Comparison of ENCODE assay signal across 8 mouse cellular contexts in the genomic region with DNA sequence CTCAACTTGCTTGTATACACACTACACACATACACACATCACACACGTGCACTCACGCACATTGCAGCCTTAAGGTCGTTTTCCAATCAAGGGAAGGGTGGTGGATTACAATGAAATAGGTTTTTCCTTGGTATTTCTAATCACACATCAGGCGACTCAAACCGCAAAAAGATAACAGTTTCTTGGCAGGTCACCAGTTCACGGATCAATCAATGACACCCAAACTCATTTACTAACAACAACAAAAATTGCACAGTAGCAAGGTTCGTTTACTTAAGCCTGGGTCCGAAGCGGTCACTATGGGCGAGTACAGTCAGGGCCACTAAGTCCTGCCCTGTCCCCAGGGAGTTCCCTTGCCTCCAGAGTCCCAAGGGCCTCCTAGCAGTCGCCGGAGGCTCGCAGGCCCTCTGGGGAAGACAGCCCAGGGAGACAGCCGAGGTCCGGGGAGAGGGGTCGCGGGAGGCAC. TPM values are rescaled to one million over a fixed set of nuclear protein-coding genes. Genes with fewer than 3 reads are reported as not detected.
A peak's percentile ranks its signal among the peaks of the same experiment; 100 is the strongest.
DNase-seq lines count a peak whose midpoint lies in the region; ATAC-seq and TF ChIP-seq lines count a peak whose summit lies in the region.

No protein-coding gene starts in this region.

- no peak for TF ChIP-seq EP300 in heart, adult 2 months (IDR thresholded peaks at IDR 0.05; ENCODE audit: insufficient read depth, low read depth, low read length)
- peak; percentile 24; the same call in 1 of the 2 replicates for TF ChIP-seq EP300 in CH12.LX (IDR thresholded peaks at IDR 0.05; ENCODE audit: low read length)
- TF ChIP-seq EP300 in liver, postnatal 0 days (IDR thresholded peaks at IDR 0.05; ENCODE audit: low read depth), result no peak

- TF ChIP-seq RAD21 in CH12.LX (IDR thresholded peaks at IDR 0.05; ENCODE audit: low read depth, low read length), result no peak

- H3K27ac ChIP-seq in heart, adult 2 months, result peak overlapping the region; percentile 99
- H3K27ac ChIP-seq in CH12.LX (ENCODE audit: insufficient read depth, low read depth), result no peak overlapping the region
- H3K27ac ChIP-seq in forebrain, embryonic 14.5 days (ENCODE audit: low read depth, low read length), result peak overlapping the region; percentile 46; the same call in 1 of the 2 replicates
- peak overlapping the region; percentile 96 for H3K27ac ChIP-seq in liver, postnatal 0 days (ENCODE audit: low read depth)

- TF ChIP-seq CTCF in heart, adult 2 months (IDR thresholded peaks at IDR 0.05), result no peak
- no peak for TF ChIP-seq CTCF in CH12.LX (conservative IDR thresholded peaks at IDR 0.05 in 1 of 2, IDR thresholded peaks at IDR 0.05 in 1 of 2; ENCODE audit: low read depth in 2 of 2, low read length in 2 of 2)
- no peak for TF ChIP-seq CTCF in liver, postnatal 0 days (IDR thresholded peaks at IDR 0.05; ENCODE audit: low read depth)

- H3K4me1 ChIP-seq in heart, adult 2 months (ENCODE audit: control insufficient read depth, insufficient read depth, low read length), result peaks cover 9% of the 10 kb centered on the region
- peaks cover 13 to 35% of the 10 kb centered on the region in 2 experiments for H3K4me1 ChIP-seq in CH12.LX (ENCODE audit: control insufficient read depth in 1 of 2, insufficient read depth in 2 of 2)
- H3K4me1 ChIP-seq in forebrain, embryonic 14.5 days (ENCODE audit: control insufficient read depth, insufficient read depth, low read length), result peaks cover 3% of the 10 kb centered on the region; the same call in 1 of the 2 replicates
- peaks cover 7% of the 10 kb centered on the region; the same call in 1 of the 2 replicates for H3K4me1 ChIP-seq in liver, postnatal 0 days (ENCODE audit: insufficient read depth)

- dilution Hi-C loops in CH12.LX (cut with MboI; ENCODE audit: extremely low pct_ligation_motif_present, extremely low pct_unique_long_range_greater_than_20kb, low sequenced_read_pairs), result no loop called here

- intact Hi-C loops in heart, adult 2 months (cut with DNase I), result loop anchor here (5.0 to 10.0 kb wide), 2 partner anchors 659 to 971 kb away; a partner anchor contains a TSS

- DNase-seq in heart, adult 2 months, result no peak
- DNase-seq in heart, adult 8-10 months (ENCODE audit: low spot score), result no peak
- no peak for DNase-seq in CH12.LX (ENCODE audit: extremely low read depth)
- no peak for DNase-seq in forebrain, embryonic 14.5 days (ENCODE audit: low spot score)
- DNase-seq in liver, postnatal 0 days, result no peak
- DNase-seq in thymus, adult 18-20 months, result no peak
- no peak for DNase-seq in left cerebral cortex, adult 8-10 months (ENCODE audit: low spot score in 2 of 2)
- no peak for DNase-seq in urinary bladder, postnatal 25 days (ENCODE audit: low spot score)

- H3K9ac ChIP-seq in heart, adult 2 months (ENCODE audit: low read depth, low read length), result peak overlapping the region; percentile 92
- peak overlapping the region; percentile 64 for H3K9ac ChIP-seq in CH12.LX (ENCODE audit: insufficient read depth, low read depth)
- H3K9ac ChIP-seq in forebrain, embryonic 14.5 days (ENCODE audit: low read length), result peak overlapping the region; percentile 82
- H3K9ac ChIP-seq in liver, postnatal 0 days (replicated peaks), result peak overlapping the region; percentile 77

- H3K27me3 ChIP-seq in heart, adult 2 months (ENCODE audit: control insufficient read depth, insufficient read depth, low read length), result no peaks in the 10 kb centered on the region
- H3K27me3 ChIP-seq in CH12.LX (replicated peaks), result peaks cover 2% of the 10 kb centered on the region
- H3K27me3 ChIP-seq in forebrain, embryonic 14.5 days (replicated peaks; ENCODE audit: control insufficient read depth, insufficient read depth, low read length), result no peaks in the 10 kb centered on the region
- no peaks in the 10 kb centered on the region; the same call in 1 of the 2 replicates for H3K27me3 ChIP-seq in liver, postnatal 0 days (ENCODE audit: insufficient read depth, low read length)

- H3K4me3 ChIP-seq in heart, adult 2 months, result peak overlapping the region; percentile 85
- H3K4me3 ChIP-seq in CH12.LX (replicated peaks in 1 of 3; ENCODE audit: low read depth in 2 of 3, low read length in 2 of 3, poor library complexity in 1 of 3), result peak overlapping the region; percentile 68 to 93 (median 84)
- peak overlapping the region; percentile 79 for H3K4me3 ChIP-seq in forebrain, embryonic 14.5 days (ENCODE audit: low read depth, low read length)
- peak overlapping the region; percentile 82 for H3K4me3 ChIP-seq in liver, postnatal 0 days (ENCODE audit: low read depth, low read length)

- 8% methylated on average over 17 of the region's 17 CpGs for WGBS in heart, adult 2 months
- 3% methylated on average over 17 of the region's 17 CpGs for WGBS in forebrain, embryonic 14.5 days
- 4% methylated on average over 17 of the region's 17 CpGs for WGBS in liver, postnatal 0 days (ENCODE audit: insufficient replicate concordance)

- H3K36me3 ChIP-seq in heart, adult 2 months (ENCODE audit: control insufficient read depth, insufficient read depth, low read length), result peaks cover 6% of the 10 kb centered on the region
- peaks cover 0 to 4% of the 10 kb centered on the region in 2 experiments for H3K36me3 ChIP-seq in CH12.LX (replicated peaks in 1 of 2; ENCODE audit: control insufficient read depth in 1 of 2, insufficient read depth in 1 of 2, low read length in 1 of 2)
- H3K36me3 ChIP-seq in forebrain, embryonic 14.5 days (ENCODE audit: control insufficient read depth, insufficient read depth, low read length), result no peaks in the 10 kb centered on the region
- no peaks in the 10 kb centered on the region for H3K36me3 ChIP-seq in liver, postnatal 0 days (replicated peaks; ENCODE audit: insufficient read depth, low read length)

- no peak for TF ChIP-seq POLR2A in heart, adult 2 months (IDR thresholded peaks at IDR 0.05; ENCODE audit: insufficient read depth, low read depth, low read length)
- TF ChIP-seq POLR2A in CH12.LX (IDR thresholded peaks at IDR 0.05; ENCODE audit: low read depth, low read length), result no peak

- H3K79me2 ChIP-seq in heart, adult 2 months (replicated peaks; ENCODE audit: control insufficient read depth, insufficient read depth, low read length), result peaks cover 2% of the 10 kb centered on the region
- H3K79me2 ChIP-seq in CH12.LX (replicated peaks; ENCODE audit: control insufficient read depth, extremely low read depth, insufficient read depth, poor library complexity, severe bottlenecking), result peaks cover 29% of the 10 kb centered on the region

- in situ Hi-C loops in CH12.LX (cut with MboI; ENCODE audit: low pct_ligation_motif_present, low pct_unique_long_range_greater_than_20kb, low sequenced_read_pairs), result no loop called here

- peak overlapping the region; percentile 67 for H3K4me2 ChIP-seq in CH12.LX (ENCODE audit: insufficient read depth, low read depth, poor library complexity, severe bottlenecking)
- H3K4me2 ChIP-seq in forebrain, embryonic 14.5 days (ENCODE audit: low read length), result peak overlapping the region; percentile 89
- peak overlapping the region; percentile 83 for H3K4me2 ChIP-seq in liver, postnatal 0 days (ENCODE audit: low read depth, low read length)

- H3K9me3 ChIP-seq in CH12.LX (replicated peaks; ENCODE audit: low read length), result no peaks in the 10 kb centered on the region
- H3K9me3 ChIP-seq in forebrain, embryonic 14.5 days (replicated peaks; ENCODE audit: control insufficient read depth, low read length), result no peaks in the 10 kb centered on the region
- no peaks in the 10 kb centered on the region for H3K9me3 ChIP-seq in liver, postnatal 0 days (ENCODE audit: low read length)

- ATAC-seq in forebrain, embryonic 14.5 days, result peak; percentile 76
- ATAC-seq in liver, postnatal 0 days, result peak; percentile 77

TF ChIP-seq in CH12.LX, 34 proteins besides CTCF, POLR2A, EP300 and RAD21 (continues in another document):
- TF ChIP-seq ETS1 (conservative IDR thresholded peaks at IDR 0.05; ENCODE audit: low read depth, low read length), result no peak
- TF ChIP-seq MAFK (IDR thresholded peaks at IDR 0.05; ENCODE audit: insufficient replicate concordance, low read length), result no peak
- no peak for TF ChIP-seq TBP (conservative IDR thresholded peaks at IDR 0.05; ENCODE audit: low read depth, low read length)
- no peak for TF ChIP-seq PAX5 (IDR thresholded peaks at IDR 0.05; ENCODE audit: low read length)
- TF ChIP-seq MEF2A (IDR thresholded peaks at IDR 0.05; ENCODE audit: borderline replicate concordance, low read depth, low read length), result 0 out of 2 replicates have a peak, but pooled peaks have one; percentile 29
- TF ChIP-seq POLR2AphosphoS2 (IDR thresholded peaks at IDR 0.05; ENCODE audit: low read depth, low read length), result no peak
- no peak for TF ChIP-seq ZMIZ1 (IDR thresholded peaks at IDR 0.05; ENCODE audit: low read depth, low read length)
- no peak for TF ChIP-seq E2F4 (IDR thresholded peaks at IDR 0.05; ENCODE audit: insufficient replicate concordance, low read depth, low read length)
- no peak for TF ChIP-seq RCOR1 (conservative IDR thresholded peaks at IDR 0.05; ENCODE audit: low read depth, low read length)
- TF ChIP-seq KAT2A (IDR thresholded peaks at IDR 0.05; ENCODE audit: insufficient replicate concordance, low read length), result 0 out of 2 replicates have a peak, but pooled peaks have one; percentile 35
- no peak for TF ChIP-seq JUN (IDR thresholded peaks at IDR 0.05; ENCODE audit: insufficient read depth, low read depth, low read length)
- TF ChIP-seq JUND (conservative IDR thresholded peaks at IDR 0.05; ENCODE audit: low read depth, low read length), result no peak
- no peak for TF ChIP-seq ZC3H11A (IDR thresholded peaks at IDR 0.05; ENCODE audit: low read depth, low read length)
- no peak for TF ChIP-seq BHLHE40 (IDR thresholded peaks at IDR 0.05; ENCODE audit: low read depth, low read length)
- TF ChIP-seq CHD2 (IDR thresholded peaks at IDR 0.05; ENCODE audit: low read length), result 0 out of 2 replicates have a peak, but pooled peaks have one; percentile 6
- no peak for TF ChIP-seq NELFE (IDR thresholded peaks at IDR 0.05; ENCODE audit: low read depth, low read length)
- TF ChIP-seq TCF12 (IDR thresholded peaks at IDR 0.05; ENCODE audit: low read depth, low read length), result 0 out of 2 replicates have a peak, but pooled peaks have one; percentile 9
- TF ChIP-seq HCFC1 (IDR thresholded peaks at IDR 0.05; ENCODE audit: low read depth, low read length), result no peak
- TF ChIP-seq ZNF384 (IDR thresholded peaks at IDR 0.05; ENCODE audit: low read depth, low read length), result no peak

RNA-seq across cellular contexts. Expression of a gene that starts 0.5 kb away (rescaled TPM):
- 100 to 1,000 TPM; 204 to 256 TPM for total RNA-seq in heart, adult 2 months (2021)
- 39.0 and 62.8 TPM in 2 replicates for polyA plus RNA-seq in heart, adult 2 months (2012; rRNA removed)
- 100 to 1,000 TPM; 217 to 273 (median 230) TPM for total RNA-seq in heart, adult 8-10 months (2022)
- total RNA-seq in CH12.LX (2012; rRNA removed) (6.5 and 7.6 TPM in 2 replicates), CH12.LX (2014; rRNA removed) (3.5 and 3.8 TPM in 2 replicates)
- polyA plus RNA-seq in CH12.LX (2012; ENCODE audit: insufficient read length, low read depth), result 5.7 and 6.3 TPM in 2 replicates
- polyA plus RNA-seq in forebrain, embryonic 14.5 days (2014; fragmentation: Nextera tagmentation; extraction: Ambion mirVana), result 9.8 and 12.6 TPM in 2 replicates
- polyA plus RNA-seq in liver, postnatal 0 days (2015; fragmentation: Nextera tagmentation; extraction: Ambion mirVana), result 7.9 and 11.7 TPM in 2 replicates
- 10 to 100 TPM; 86.9 to 95.9 (median 91.0) TPM for total RNA-seq in left cerebral cortex, adult 8-10 months (2022)

Comparison
In these comparisons a context has a peak if more than half of its experiments do, and no peak if none do; other contexts are left out.
1. RNA of a gene that starts 0.5 kb away (total RNA-seq): 204 to 256 TPM in heart, adult 2 months, 217 to 273 TPM in heart, adult 8-10 months and 86.9 to 95.9 TPM in left cerebral cortex, adult 8-10 months; 3.5 to 7.6 TPM in CH12.LX; every median in the first group is over 10 times any median in the second.
2. Peak in every context shown above with its lines, with median percentiles within 50 percentile points of each other: H3K4me3 ChIP-seq, H3K9ac ChIP-seq and H3K4me2 ChIP-seq.